Mouse (Mus musculus) C2C12 (cell line): Measurements from ENCODE around the gene Shbg.

Experiments used
- CEBPB ChIP-seq: IDR thresholded peaks from one replicate; pipeline ENCODE4 v1.6.1; 2011; ENCODE audit warnings: low read depth, mild to moderate bottlenecking, control low read depth, moderate library complexity
- CTCF ChIP-seq: IDR thresholded peaks from one replicate; pipeline ENCODE4 v1.5.1; 2011; ENCODE audit not compliant: control insufficient read depth, insufficient read depth, insufficient read length
- FOSL1 ChIP-seq: IDR thresholded peaks from one replicate; pipeline ENCODE4 v1.8.0; 2011; ENCODE audit warnings: mild to moderate bottlenecking, low read length; ENCODE audit not compliant: poor library complexity, insufficient read depth, severe bottlenecking
- MAX ChIP-seq: IDR thresholded peaks from one replicate; pipeline ENCODE4 v1.6.1; 2011; ENCODE audit warnings: mild to moderate bottlenecking, control low read depth
- MYOD1 ChIP-seq: IDR thresholded peaks from one replicate; pipeline ENCODE4 v1.6.1; 2011; ENCODE audit warnings: low read depth; ENCODE audit not compliant: control insufficient read depth, insufficient read length
- USF1 ChIP-seq: IDR thresholded peaks from one replicate; pipeline ENCODE4 v1.6.1; 2011; ENCODE audit warnings: low read depth, mild to moderate bottlenecking, control low read depth, moderate library complexity

DNA sequence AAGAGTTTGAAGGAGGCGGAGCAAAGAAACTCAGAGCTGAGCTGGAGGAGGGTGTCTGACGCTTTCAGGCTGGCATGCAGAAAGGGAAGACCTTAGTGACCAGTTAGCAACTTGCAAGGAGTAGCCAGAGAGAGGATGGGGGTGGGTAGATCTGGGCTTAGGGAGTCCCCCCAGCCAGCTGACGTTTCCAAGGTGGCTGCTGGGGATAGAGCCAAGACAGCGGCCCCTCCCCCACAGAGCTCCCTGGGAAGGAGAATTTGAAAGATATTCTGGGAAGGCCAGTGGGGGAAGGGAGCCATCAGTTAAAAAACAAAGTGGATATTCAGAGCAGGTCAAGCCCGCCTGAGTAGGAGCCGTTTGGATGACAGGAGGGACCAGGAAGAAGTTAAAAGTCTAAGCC is 17.6 kb downstream of the Shbg start:
- TF ChIP-seq MAX = no peak
- no peak for TF ChIP-seq CTCF
- TF ChIP-seq MYOD1 = no peak
- TF ChIP-seq USF1 = no peak
- no peak for TF ChIP-seq CEBPB
- TF ChIP-seq FOSL1 = no peak
